Mouse (Mus musculus): ENCODE measurements at regions not wholly inside any gene's neighbourhood (a gene's known extent, or its start where the extent isn't known, plus 50 kb on each side); places are given as distances from the start of the nearest gene placed in this dataset.

GRCm38 (mm10) chr9:120677216-120677615 is 106.0 kb downstream of the Rpl14 start:
- no peak for DNase-seq

GRCm38 (mm10) chr9:120679822-120680426 is 108.7 kb downstream of the Rpl14 start:
- DNase-seq, result no peak

- no peak for DNase-seq
Observed at GRCm38 (mm10) chr9:120681404-120681803, 110.2 kb downstream of the Rpl14 start.

GRCm38 (mm10) chr9:120685961-120686360 is 114.7 kb downstream of the Rpl14 start:
- DNase-seq, result no peak

GRCm38 (mm10) chr9:120689025-120689424 is 117.8 kb downstream of the Rpl14 start:
- no peak for DNase-seq

GRCm38 (mm10) chr9:120690510-120690909 is 119.3 kb downstream of the Rpl14 start:
- DNase-seq, result no peak

GRCm38 (mm10) chr9:120690961-120691941 is 120.0 kb downstream of the Rpl14 start:
- peak; percentile 89 to 95 for DNase-seq

- DNase-seq, result no peak
Observed at GRCm38 (mm10) chr9:120691971-120692401, 120.7 kb downstream of the Rpl14 start.

- DNase-seq, result no peak
Observed at GRCm38 (mm10) chr9:120694457-120694856, 123.2 kb downstream of the Rpl14 start.

GRCm38 (mm10) chr9:120695966-120696365 is 124.7 kb downstream of the Rpl14 start:
- DNase-seq, result peak; percentile 39 to 79

GRCm38 (mm10) chr9:120697749-120698148 is 126.5 kb downstream of the Rpl14 start:
- DNase-seq, result no peak

- DNase-seq, result no peak
Observed at GRCm38 (mm10) chr9:120699781-120700180, 128.5 kb downstream of the Rpl14 start.

- DNase-seq, result no peak
Observed at GRCm38 (mm10) chr9:120702836-120703235, 131.6 kb downstream of the Rpl14 start.

GRCm38 (mm10) chr9:120703291-120703930 is 132.2 kb downstream of the Rpl14 start:
- DNase-seq, result peak in 1 of 2 experiments; percentile 54

- DNase-seq, result no peak
Observed at GRCm38 (mm10) chr9:120706562-120707198, 135.4 kb downstream of the Rpl14 start.

- DNase-seq, result peak; percentile 34 to 39
Observed at GRCm38 (mm10) chr9:120708507-120708906, 137.3 kb downstream of the Rpl14 start.

- no peak for DNase-seq
Observed at GRCm38 (mm10) chr9:120709146-120709655, 138.0 kb downstream of the Rpl14 start.

GRCm38 (mm10) chr9:120712987-120713386 is 141.7 kb downstream of the Rpl14 start:
- no peak for DNase-seq

GRCm38 (mm10) chr9:120715665-120716121 is 144.4 kb downstream of the Rpl14 start:
- DNase-seq, result no peak

- no peak for DNase-seq
Observed at GRCm38 (mm10) chr9:120718812-120719211, 147.6 kb downstream of the Rpl14 start.

- no peak for DNase-seq
Observed at GRCm38 (mm10) chr9:120721451-120722123, 150.3 kb downstream of the Rpl14 start.
